Mouse (Mus musculus) common myeloid progenitor, adult 5-6 weeks (primary cell): Measurements from ENCODE around the gene Fli1. TPM values are rescaled to one million over a fixed set of nuclear protein-coding genes. Genes with fewer than 3 reads are reported as not detected.

Experiments used
- ATAC-seq: replicated peaks from 2 replicates; pipeline ENCODE4 v1.8.0; 2016; ENCODE audit warnings: low read depth, mild to moderate bottlenecking, moderate TSS enrichment, inconsistent platforms; ENCODE audit not compliant: poor library complexity, severe bottlenecking
- total RNA-seq: library from RNA; stranded (forward); fragments of 200-1000, 187-1606 nt; gene quantifications from 2 replicates; pipeline ENCODE4 v1.2.3, GENCODE M21; 2017

Gene Fli1
- total RNA-seq, 1 experiment from 2014 or later = 88.2 TPM

- no peak for ATAC-seq
Observed at GRCm38 (mm10) chr9:32373656-32374055, 169.0 kb downstream of the Fli1 start.

Other genes with a start within 250 kb of the Fli1 start
- 4.2 and 5.3 TPM in 2 replicates for gene Kcnj5, start 198.5 kb downstream of the Fli1 start, total RNA-seq
- 0.82 TPM in 1 of 2 replicates, not detected in the other for gene Kcnj1, start 170.4 kb downstream of the Fli1 start, total RNA-seq
- 6.4 and 8.4 TPM in 2 replicates for gene Ets1, start 93.4 kb upstream of the Fli1 start, total RNA-seq